Mouse (Mus musculus) lung, adult 2 months (tissue): Measurements from ENCODE around the gene Frmd8.

Source experiments
- CTCF ChIP-seq: fragments of 200-500 bp; IDR thresholded peaks from 2 replicates; pipeline ENCODE4 v1.5.1; 2011; ENCODE audit warnings: mild to moderate bottlenecking, low read length, control low read depth; ENCODE audit not compliant: insufficient read depth
- POLR2A ChIP-seq: fragments of 200-500 bp; IDR thresholded peaks from 2 replicates; pipeline ENCODE4 v1.6.1; 2011; ENCODE audit warnings: low read depth, mild to moderate bottlenecking, control low read depth, low read length, borderline replicate concordance; ENCODE audit errors: extremely low read depth

DNA sequence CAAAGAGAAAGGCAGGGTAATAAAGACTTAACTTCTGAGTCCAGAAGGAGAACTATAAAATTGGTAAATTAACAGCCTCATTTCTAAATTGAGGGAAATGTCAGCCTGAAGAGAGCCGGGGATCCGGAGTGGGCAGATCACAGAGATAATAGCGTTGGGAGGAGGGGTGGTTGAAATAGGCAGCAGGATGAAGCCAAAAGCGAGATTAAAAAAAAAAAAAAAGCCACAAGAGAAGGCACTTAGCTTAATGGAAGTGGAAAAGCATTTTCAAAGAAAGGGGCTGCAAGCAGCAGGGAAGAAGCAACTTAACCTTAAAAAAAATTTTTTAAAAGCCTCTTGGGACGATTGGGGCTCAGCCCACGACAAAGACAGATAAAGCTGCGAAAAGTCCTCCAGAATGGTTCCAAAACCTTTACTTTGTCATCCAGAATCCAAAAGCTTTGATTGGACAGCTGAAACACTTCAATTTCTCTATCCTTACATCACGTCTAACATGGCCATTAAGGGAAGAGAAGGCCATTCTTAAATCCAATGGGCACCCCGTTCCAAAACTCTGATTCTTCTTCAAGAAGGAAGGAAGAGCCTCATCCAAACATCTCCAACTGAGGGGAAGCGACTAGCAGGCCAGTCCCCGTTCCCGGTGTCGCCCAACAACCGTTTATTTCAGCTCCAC is 36.5 kb upstream of the Frmd8 start:
- no peak for TF ChIP-seq CTCF
- peak; percentile 42; the same call in 1 of the 2 replicates for TF ChIP-seq POLR2A
